Mouse (Mus musculus) G1E (cell line): ENCODE measurements around the gene Phb.

ENCODE experiments used
- CTCF ChIP-seq: IDR thresholded peaks from 2 replicates; pipeline ENCODE4 v1.5.1; 2012; ENCODE audit warnings: low read depth, low read length, inconsistent platforms, mixed read lengths
- GATA1 ChIP-seq: IDR thresholded peaks from 2 replicates; pipeline ENCODE4 v1.6.1; 2012; ENCODE audit warnings: borderline replicate concordance, low read length, inconsistent platforms, mixed read lengths
- POLR2AphosphoS5 ChIP-seq: IDR thresholded peaks from 2 replicates; pipeline ENCODE4 v1.6.1; 2012; ENCODE audit warnings: low read depth, low read length, inconsistent platforms; ENCODE audit not compliant: insufficient replicate concordance
- TAL1 ChIP-seq: conservative IDR thresholded peaks from 2 replicates; pipeline ENCODE4 v1.6.1; 2012; ENCODE audit warnings: low read depth, low read length, inconsistent platforms, mixed read lengths

- no peak for TF ChIP-seq CTCF
- TF ChIP-seq GATA1: no peak
- no peak for TF ChIP-seq TAL1
- TF ChIP-seq POLR2AphosphoS5: no peak
These were observed 16.8 kb upstream of the Phb start for GRCm38 (mm10) chr11:95650001-95650400.
